Mouse (Mus musculus): Measurements from ENCODE around the gene Dgkz. TPM values are rescaled to one million over a fixed set of nuclear protein-coding genes. Genes with fewer than 3 reads are reported as not detected.

The Dgkz gene
- polyA plus RNA-seq, 1 experiment from 2014 or later = 30.9 TPM

GRCm38 (mm10) chr2:91900431-91900830, 75.2 kb downstream of the Dgkz start:
- H3K4me2 ChIP-seq = no peak overlapping the region
- WGBS = 91% methylated on average over 8 of the region's 8 CpGs
- H3K27ac ChIP-seq = no peak overlapping the region
- H3K9me3 ChIP-seq = no peaks in the 10 kb centered on the region
- peaks cover 29% of the 10 kb centered on the region for H3K36me3 ChIP-seq
- H3K4me3 ChIP-seq = no peak overlapping the region
- ATAC-seq (ENCODE audit: insufficient number of reproducible peaks, low FRiP score, low TSS enrichment, low read depth) = no peak
- no peak overlapping the region for H3K9ac ChIP-seq
- H3K27me3 ChIP-seq = no peaks in the 10 kb centered on the region
- no peaks in the 10 kb centered on the region for H3K4me1 ChIP-seq

- Histone ChIP-seq H3K4me1 (no peaks in the 10 kb centered on the region), H3K36me3 (peaks cover 24% of the 10 kb centered on the region), H3K27me3 (no peaks in the 10 kb centered on the region), H3K4me3 (no peak overlapping the region), H3K9me3 (no peaks in the 10 kb centered on the region), H3K9ac (no peak overlapping the region), H3K27ac (no peak overlapping the region), H3K4me2 (no peak overlapping the region)
- no peak for ATAC-seq (ENCODE audit: insufficient number of reproducible peaks, low FRiP score, low TSS enrichment, low read depth)
- WGBS = 86% methylated on average over 3 of the region's 3 CpGs
Measured at GRCm38 (mm10) chr2:91899141-91899540, 76.5 kb downstream of the Dgkz start.

GRCm38 (mm10) chr2:91897968-91898367, 77.7 kb downstream of the Dgkz start:
- no peak for ATAC-seq (ENCODE audit: insufficient number of reproducible peaks, low FRiP score, low TSS enrichment, low read depth)
- H3K36me3 ChIP-seq = peaks cover 27% of the 10 kb centered on the region
- H3K9me3 ChIP-seq = no peaks in the 10 kb centered on the region

GRCm38 (mm10) chr2:91895401-91895800, 80.3 kb downstream of the Dgkz start:
- no peaks in the 10 kb centered on the region for H3K9me3 ChIP-seq
- WGBS = 95% methylated on average over 3 of the region's 3 CpGs
- ATAC-seq (ENCODE audit: insufficient number of reproducible peaks, low FRiP score, low TSS enrichment, low read depth) = no peak
- H3K9ac ChIP-seq = no peak overlapping the region
- H3K27me3 ChIP-seq = no peaks in the 10 kb centered on the region
- no peak overlapping the region for H3K27ac ChIP-seq
- H3K4me1 ChIP-seq = no peaks in the 10 kb centered on the region
- H3K36me3 ChIP-seq = peaks cover 18% of the 10 kb centered on the region
- no peak overlapping the region for H3K4me2 ChIP-seq
- H3K4me3 ChIP-seq = no peak overlapping the region

More at GRCm38 (mm10) chr2:91897968-91898367, 77.7 kb downstream of the Dgkz start:
- Histone ChIP-seq H3K27me3 (no peaks in the 10 kb centered on the region), H3K27ac (no peak overlapping the region), H3K4me3 (no peak overlapping the region), H3K9ac (no peak overlapping the region), H3K4me1 (no peaks in the 10 kb centered on the region), H3K4me2 (no peak overlapping the region)

GRCm38 (mm10) chr2:91894716-91895115, 80.9 kb downstream of the Dgkz start:
- ATAC-seq (ENCODE audit: insufficient number of reproducible peaks, low FRiP score, low TSS enrichment, low read depth) = no peak
- Histone ChIP-seq H3K27ac (no peak overlapping the region), H3K4me2 (no peak overlapping the region), H3K27me3 (no peaks in the 10 kb centered on the region), H3K4me3 (no peak overlapping the region), H3K9me3 (no peaks in the 10 kb centered on the region), H3K36me3 (peaks cover 15% of the 10 kb centered on the region; the same call in 1 of the 2 replicates), H3K4me1 (no peaks in the 10 kb centered on the region), H3K9ac (no peak overlapping the region)
- 89% methylated on average over 3 of the region's 3 CpGs for WGBS

- H3K27me3 ChIP-seq = no peaks in the 10 kb centered on the region
- ATAC-seq (ENCODE audit: insufficient number of reproducible peaks, low FRiP score, low TSS enrichment, low read depth) = no peak
- H3K36me3 ChIP-seq = peaks cover 27% of the 10 kb centered on the region
- no peak overlapping the region for H3K27ac ChIP-seq
- H3K4me3 ChIP-seq = no peak overlapping the region
- no peaks in the 10 kb centered on the region for H3K9me3 ChIP-seq
- H3K9ac ChIP-seq = no peak overlapping the region
- no peaks in the 10 kb centered on the region for H3K4me1 ChIP-seq
- 86% methylated on average over 4 of the region's 4 CpGs for WGBS
- no peak overlapping the region for H3K4me2 ChIP-seq
Measured at GRCm38 (mm10) chr2:91884616-91885015, 91.0 kb downstream of the Dgkz start.

GRCm38 (mm10) chr2:91883961-91884360, 91.7 kb downstream of the Dgkz start:
- no peaks in the 10 kb centered on the region for H3K4me1 ChIP-seq

More at GRCm38 (mm10) chr2:91883961-91884360, 91.7 kb downstream of the Dgkz start:
- no peak overlapping the region for H3K4me3 ChIP-seq
- no peaks in the 10 kb centered on the region for H3K9me3 ChIP-seq
- H3K27ac ChIP-seq = no peak overlapping the region
- H3K9ac ChIP-seq = no peak overlapping the region
- peaks cover 24% of the 10 kb centered on the region for H3K36me3 ChIP-seq
- 88% methylated on average over 4 of the region's 4 CpGs for WGBS
- no peak for ATAC-seq (ENCODE audit: insufficient number of reproducible peaks, low FRiP score, low TSS enrichment, low read depth)
- no peaks in the 10 kb centered on the region for H3K27me3 ChIP-seq
- no peak overlapping the region for H3K4me2 ChIP-seq

Small RNA genes within 50 kb of the gene (microRNA-seq; reads per million reads assigned to microRNA genes)
- not detected for gene Mir6999

Other genes with a start within 250 kb of the Dgkz start
- 15.5 and 17.1 TPM in 2 replicates for gene Ambra1, start 245.7 kb downstream of the Dgkz start, polyA plus RNA-seq (2015; fragmentation: Nextera tagmentation; extraction: Ambion mirVana)
- 0.20 and 0.29 TPM in 2 replicates for gene Chrm4, start 48.6 kb downstream of the Dgkz start, polyA plus RNA-seq (2015; fragmentation: Nextera tagmentation; extraction: Ambion mirVana)
- gene Mdk, start 43.6 kb downstream of the Dgkz start, polyA plus RNA-seq (2015; fragmentation: Nextera tagmentation; extraction: Ambion mirVana) = 899 and 1,046 TPM in 2 replicates
- 0.45 TPM in 2 replicates for gene Gm9821, start 30.2 kb downstream of the Dgkz start, polyA plus RNA-seq (2015; fragmentation: Nextera tagmentation; extraction: Ambion mirVana)
- gene Creb3l1, start 48.6 kb upstream of the Dgkz start, polyA plus RNA-seq (2015; fragmentation: Nextera tagmentation; extraction: Ambion mirVana) = 30.4 and 31.9 TPM in 2 replicates
- 33.0 and 34.9 TPM in 2 replicates for gene Phf21a, start 117.3 kb upstream of the Dgkz start, polyA plus RNA-seq (2015; fragmentation: Nextera tagmentation; extraction: Ambion mirVana)